Mouse (Mus musculus): Measurements from ENCODE around the gene Uvrag.

- no peak for TF ChIP-seq CTCF (IDR thresholded peaks at IDR 0.05)
- no peak for TF ChIP-seq POLR2A (IDR thresholded peaks at IDR 0.05; ENCODE audit: insufficient read depth, low read depth, low read length)
- no peak for TF ChIP-seq EP300 (IDR thresholded peaks at IDR 0.05; ENCODE audit: insufficient read depth, low read depth, low read length)
Observed at GRCm38 (mm10) chr7:98986962-98987441, 153.9 kb downstream of the Uvrag start.

Measured in heart, adult 2 months (tissue).